Mouse (Mus musculus): Measurements from ENCODE around the gene Stk35. TPM values are rescaled to one million over a fixed set of nuclear protein-coding genes. Genes with fewer than 3 reads are reported as not detected.

Gene Stk35
- 31.6 and 36.0 TPM in 2 replicates for polyA plus RNA-seq (2012; rRNA removed)

DNA sequence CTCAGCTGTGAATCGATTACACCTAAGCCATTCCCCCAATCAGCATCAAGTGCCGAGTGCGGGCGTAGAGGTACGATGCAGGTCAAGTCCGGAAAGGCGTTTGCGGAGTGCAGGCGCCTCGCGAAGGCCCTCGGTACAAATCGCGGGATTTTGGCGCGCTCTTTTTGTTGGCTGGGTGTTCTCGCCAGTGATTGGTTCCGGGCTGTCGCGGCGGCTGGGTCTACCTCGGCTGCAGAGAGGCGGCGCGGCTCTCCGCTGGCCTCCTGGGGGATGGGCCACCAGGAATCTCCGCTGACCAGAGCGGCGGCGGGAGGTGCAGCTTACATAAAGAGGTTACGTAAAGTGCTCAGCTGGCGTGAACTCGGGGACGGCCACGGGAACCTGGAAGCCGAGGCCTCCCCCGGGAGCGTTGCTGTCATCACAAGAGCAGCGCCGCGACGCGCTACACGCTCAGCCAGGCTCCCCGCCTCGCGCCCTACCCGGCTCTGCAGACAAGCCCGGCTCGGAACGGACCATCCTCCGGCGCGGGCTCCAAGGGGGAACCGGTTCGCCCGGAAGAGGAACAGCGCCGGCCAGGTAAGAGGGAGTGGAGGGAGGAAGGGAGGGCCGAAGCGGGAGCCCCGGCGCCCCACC, at the start of gene Stk35:
TSS of gene Stk35 (plus strand) at position 247 of the 633 bp plus-strand sequence.

Other genes starting within 250 kb of the Stk35 start
- 51.9 and 55.9 TPM in 2 replicates for gene Sirpa, start 207.7 kb upstream of the Stk35 start, polyA plus RNA-seq (2012; rRNA removed)
- not detected in 2 replicates for gene Pdyn, start 100.7 kb upstream of the Stk35 start, polyA plus RNA-seq (2012; rRNA removed)
- 0.15 and 0.18 TPM in 2 replicates for gene Tgm3, start 211.8 kb downstream of the Stk35 start, polyA plus RNA-seq (2012; rRNA removed)